Mouse (Mus musculus) forebrain, embryonic 11.5 days (tissue): ENCODE measurements at regions not wholly inside any gene's neighbourhood (a gene's known extent, or its start where the extent isn't known, plus 50 kb on each side); places are given as distances from the start of the nearest gene placed in this dataset.
A peak's percentile ranks its signal among the peaks of the same experiment; 100 is the strongest.

Experiments used
- ATAC-seq: fragments of 200-750 bp; cut with Nextera tagmentation; replicated peaks from 2 replicates; pipeline ENCODE4 v1.8.0; 2017; ENCODE audit warnings: moderate TSS enrichment; ENCODE audit not compliant: low FRiP score
- DNase-seq: peaks from one replicate; pipeline ENCODE4 v3.0.0-alpha.2; 2017; ENCODE audit warnings: low spot score
- H3K27ac ChIP-seq: fragments of 300-500 bp; sonication (generic); 2 replicates; pipeline ENCODE4 v1.5.1; 2014; ENCODE audit warnings: low read depth, low read length
- H3K27me3 ChIP-seq: fragments of 300-500 bp; sonication (generic); 2 replicates; pipeline ENCODE4 v1.6.1; 2014; ENCODE audit warnings: mild to moderate bottlenecking, low read length, mixed read lengths; ENCODE audit not compliant: control insufficient read depth, insufficient read depth
- H3K36me3 ChIP-seq: fragments of 300-500 bp; sonication (generic); 2 replicates; pipeline ENCODE4 v1.6.1; 2014; ENCODE audit warnings: mild to moderate bottlenecking, low read length, moderate library complexity, mixed read lengths; ENCODE audit not compliant: control insufficient read depth, insufficient read depth
- H3K4me1 ChIP-seq: fragments of 300-500 bp; sonication (generic); replicated peaks from 2 replicates; pipeline ENCODE4 v1.6.1; 2014; ENCODE audit warnings: low read length, mixed read lengths; ENCODE audit not compliant: control insufficient read depth, insufficient read depth
- H3K4me2 ChIP-seq: fragments of 300-500 bp; sonication (generic); 2 replicates; pipeline ENCODE4 v1.6.1; 2014; ENCODE audit warnings: low read depth, mild to moderate bottlenecking, low read length, moderate library complexity, mixed read lengths; ENCODE audit not compliant: severe bottlenecking
- H3K4me3 ChIP-seq: fragments of 300-500 bp; sonication (generic); 2 replicates; pipeline ENCODE4 v1.5.1; 2014; ENCODE audit warnings: low read depth, low read length
- H3K9ac ChIP-seq: fragments of 300-500 bp; sonication (generic); 2 replicates; pipeline ENCODE4 v1.6.1; 2014; ENCODE audit warnings: low read length
- H3K9me3 ChIP-seq: fragments of 300-500 bp; sonication (generic); 2 replicates; pipeline ENCODE4 v1.6.1; 2016; ENCODE audit warnings: low read length, mixed read lengths; ENCODE audit not compliant: control insufficient read depth
- WGBS: fragments of 180-500 bp; shearing (Covaris S2); extraction: QIAGEN DNeasy Blood & Tissue Kit; methylation state at CpG from one replicate; pipeline ENCODE4 v1.1.7; 2014; 5-methylcytosine and 5-hydroxymethylcytosine counted together

GRCm38 (mm10) chr16:76540328-76540923, 166.8 kb upstream of the Nrip1 start:
- DNase-seq = no peak
- ATAC-seq = peak; percentile 67
- H3K4me1 ChIP-seq = peaks cover 4% of the 10 kb centered on the region; the same call in 1 of the 2 replicates
- H3K27ac ChIP-seq = no peak overlapping the region
- H3K4me2 ChIP-seq = no peak overlapping the region
- no peaks in the 10 kb centered on the region for H3K9me3 ChIP-seq
- H3K27me3 ChIP-seq = no peaks in the 10 kb centered on the region
- no peak overlapping the region for H3K4me3 ChIP-seq
- no peaks in the 10 kb centered on the region for H3K36me3 ChIP-seq
- no peak overlapping the region for H3K9ac ChIP-seq
- 26% methylated on average over 8 of the region's 8 CpGs for WGBS

- no peaks in the 10 kb centered on the region for H3K36me3 ChIP-seq
- no peak overlapping the region for H3K27ac ChIP-seq
- ATAC-seq (peak; percentile 92), DNase-seq (peak; percentile 65)
- H3K4me2 ChIP-seq = no peak overlapping the region
- no peaks in the 10 kb centered on the region for H3K27me3 ChIP-seq
- H3K9ac ChIP-seq = no peak overlapping the region
- no peak overlapping the region for H3K4me3 ChIP-seq
- under 1% methylated on average over 6 of the region's 6 CpGs for WGBS
- H3K4me1 ChIP-seq = peaks cover 4% of the 10 kb centered on the region; the same call in 1 of the 2 replicates
- H3K9me3 ChIP-seq = no peaks in the 10 kb centered on the region
Observed at GRCm38 (mm10) chr16:76539669-76540068, 166.0 kb upstream of the Nrip1 start.

- no peaks in the 10 kb centered on the region for H3K27me3 ChIP-seq
- H3K27ac ChIP-seq = no peak overlapping the region
- ATAC-seq (no peak), DNase-seq (no peak)
- no peak overlapping the region for H3K4me2 ChIP-seq
- WGBS = 93% methylated on average over 11 of the region's 11 CpGs
- no peak overlapping the region for H3K9ac ChIP-seq
- H3K36me3 ChIP-seq = no peaks in the 10 kb centered on the region
- H3K4me1 ChIP-seq = peaks cover 4% of the 10 kb centered on the region; the same call in 1 of the 2 replicates
- H3K4me3 ChIP-seq = no peak overlapping the region
- H3K9me3 ChIP-seq = no peaks in the 10 kb centered on the region
Observed at GRCm38 (mm10) chr16:76537871-76538270, 164.2 kb upstream of the Nrip1 start.

GRCm38 (mm10) chr16:76532928-76533217, 159.2 kb upstream of the Nrip1 start:
- Histone ChIP-seq H3K4me2 (no peak overlapping the region), H3K4me3 (no peak overlapping the region), H3K27me3 (no peaks in the 10 kb centered on the region), H3K27ac (no peak overlapping the region), H3K4me1 (no peaks in the 10 kb centered on the region), H3K9ac (no peak overlapping the region), H3K9me3 (no peaks in the 10 kb centered on the region), H3K36me3 (no peaks in the 10 kb centered on the region)
- DNase-seq (no peak), ATAC-seq (no peak)
- WGBS = 93% methylated on average over 8 of the region's 8 CpGs

GRCm38 (mm10) chr16:76532142-76532927, 158.7 kb upstream of the Nrip1 start:
- DNase-seq = no peak
- Histone ChIP-seq H3K4me2 (no peak overlapping the region), H3K27me3 (no peaks in the 10 kb centered on the region), H3K9me3 (no peaks in the 10 kb centered on the region), H3K9ac (no peak overlapping the region), H3K27ac (no peak overlapping the region), H3K4me1 (no peaks in the 10 kb centered on the region), H3K36me3 (no peaks in the 10 kb centered on the region), H3K4me3 (no peak overlapping the region)
- WGBS = 76% methylated on average over 19 of the region's 19 CpGs
- no peak for ATAC-seq

GRCm38 (mm10) chr16:76530886-76531285, 157.3 kb upstream of the Nrip1 start:
- no peak overlapping the region for H3K4me2 ChIP-seq
- no peak for DNase-seq
- H3K9ac ChIP-seq = no peak overlapping the region
- WGBS = 94% methylated on average over 3 of the region's 3 CpGs
- H3K4me3 ChIP-seq = no peak overlapping the region
- H3K36me3 ChIP-seq = no peaks in the 10 kb centered on the region
- H3K27me3 ChIP-seq = no peaks in the 10 kb centered on the region
- H3K27ac ChIP-seq = no peak overlapping the region
- no peaks in the 10 kb centered on the region for H3K9me3 ChIP-seq
- no peaks in the 10 kb centered on the region for H3K4me1 ChIP-seq
- no peak for ATAC-seq

- ATAC-seq (no peak), DNase-seq (no peak)
- Histone ChIP-seq H3K9me3 (no peaks in the 10 kb centered on the region), H3K9ac (no peak overlapping the region), H3K27ac (no peak overlapping the region), H3K36me3 (no peaks in the 10 kb centered on the region), H3K27me3 (no peaks in the 10 kb centered on the region), H3K4me2 (no peak overlapping the region), H3K4me1 (no peaks in the 10 kb centered on the region), H3K4me3 (no peak overlapping the region)
- 97% methylated on average over 4 of the region's 4 CpGs for WGBS
Observed at GRCm38 (mm10) chr16:76529613-76530012, 156.0 kb upstream of the Nrip1 start.

- DNase-seq = no peak
- H3K9me3 ChIP-seq = no peaks in the 10 kb centered on the region
Observed at GRCm38 (mm10) chr16:76527106-76527949, 153.7 kb upstream of the Nrip1 start.

More at GRCm38 (mm10) chr16:76527106-76527949, 153.7 kb upstream of the Nrip1 start:
- no peak overlapping the region for H3K4me3 ChIP-seq
- H3K4me1 ChIP-seq = no peaks in the 10 kb centered on the region
- ATAC-seq = no peak
- no peaks in the 10 kb centered on the region for H3K27me3 ChIP-seq
- no peak overlapping the region for H3K9ac ChIP-seq
- H3K4me2 ChIP-seq = no peak overlapping the region
- WGBS = 93% methylated on average over 6 of the region's 6 CpGs
- H3K27ac ChIP-seq = no peak overlapping the region
- no peaks in the 10 kb centered on the region for H3K36me3 ChIP-seq
